ENCODE assay signal across 10 mouse cellular contexts in genomic region chrX:60503995-60504394, GRCm38 (mm10). TPM values are rescaled to one million over a fixed set of nuclear protein-coding genes. Genes with fewer than 3 reads are reported as not detected.
DNase-seq lines count a peak whose midpoint lies in the region; ATAC-seq and TF ChIP-seq lines count a peak whose summit lies in the region.
"Had no signal": no experiment of that assay in that cellular context is flagged by ENCODE, and none has a peak within 500 bp of the region (broad histone marks: within the 10 kb centered on the region; RNA-seq: fewer than 3 reads in every experiment).

No protein-coding gene starts in this region.

- no peak overlapping the region for H3K27ac ChIP-seq in forebrain, embryonic 11.5 days (ENCODE audit: low read depth, low read length)
- H3K27ac ChIP-seq in kidney, postnatal 0 days, result no peak overlapping the region
- H3K27ac ChIP-seq: liver, embryonic 15.5 days had no signal

- no peaks in the 10 kb centered on the region for H3K27me3 ChIP-seq in forebrain, embryonic 11.5 days (ENCODE audit: control insufficient read depth, insufficient read depth, low read length)
- H3K27me3 ChIP-seq in kidney, postnatal 0 days (ENCODE audit: insufficient read depth, low read length), result no peaks in the 10 kb centered on the region
- H3K27me3 ChIP-seq: liver, embryonic 15.5 days had no signal

- no peaks in the 10 kb centered on the region for H3K4me1 ChIP-seq in forebrain, embryonic 11.5 days (replicated peaks; ENCODE audit: control insufficient read depth, insufficient read depth, low read length)
- no peaks in the 10 kb centered on the region for H3K4me1 ChIP-seq in kidney, postnatal 0 days (replicated peaks; ENCODE audit: insufficient read depth, low read length)
- H3K4me1 ChIP-seq: liver, embryonic 15.5 days had no signal

- H3K9ac ChIP-seq in forebrain, embryonic 11.5 days (ENCODE audit: low read length), result no peak overlapping the region
- no peak overlapping the region for H3K9ac ChIP-seq in kidney, postnatal 0 days (ENCODE audit: low read depth, low read length)
- H3K9ac ChIP-seq: liver, embryonic 15.5 days had no signal

- H3K4me3 ChIP-seq in forebrain, embryonic 11.5 days (ENCODE audit: low read depth, low read length), result no peak overlapping the region
- no peak overlapping the region for H3K4me3 ChIP-seq in kidney, postnatal 0 days (replicated peaks; ENCODE audit: low read depth, low read length)
- H3K4me3 ChIP-seq: liver, embryonic 15.5 days had no signal

- H3K9me3 ChIP-seq in forebrain, embryonic 11.5 days (ENCODE audit: control insufficient read depth, low read length), result no peaks in the 10 kb centered on the region
- no peaks in the 10 kb centered on the region for H3K9me3 ChIP-seq in kidney, postnatal 0 days (replicated peaks; ENCODE audit: low read length)
- H3K9me3 ChIP-seq: liver, embryonic 15.5 days had no signal

- DNase-seq in adrenal gland, adult (ENCODE audit: inconsistent age in 2 of 2, low spot score in 1 of 2), result peak; percentile 9 to 68
- no peak for DNase-seq in adrenal gland, adult 8-10 months
- peak; percentile 11 for DNase-seq in ovary, postnatal 36 days (ENCODE audit: low spot score)
- no peak for DNase-seq in ovary, adult 18-20 months (ENCODE audit: low spot score)
- peak; percentile 65 for DNase-seq in forebrain, embryonic 11.5 days (ENCODE audit: low spot score)
- peak; percentile 42 for DNase-seq in kidney, postnatal 0 days (ENCODE audit: low spot score)

- TF ChIP-seq CTCF in kidney, postnatal 0 days (IDR thresholded peaks at IDR 0.05; ENCODE audit: low read depth), result peak; percentile 66

- ATAC-seq in forebrain, embryonic 11.5 days (replicated peaks; ENCODE audit: low FRiP score), result peak; percentile 71
- no peak for ATAC-seq in kidney, postnatal 0 days (replicated peaks; ENCODE audit: low FRiP score, low read depth)
- 0 out of 2 replicates have a peak, but pooled peaks have one; percentile 57 for ATAC-seq in megakaryocyte progenitor cell, adult 5-6 weeks (replicated peaks; ENCODE audit: poor library complexity)
- ATAC-seq in erythroid progenitor cell, adult 5-6 weeks (replicated peaks; ENCODE audit: low FRiP score, poor library complexity, severe bottlenecking), result no peak

- H3K36me3 ChIP-seq in forebrain, embryonic 11.5 days (ENCODE audit: control insufficient read depth, insufficient read depth, low read length), result no peaks in the 10 kb centered on the region
- H3K36me3 ChIP-seq in kidney, postnatal 0 days (ENCODE audit: insufficient read depth, low read length), result no peaks in the 10 kb centered on the region
- H3K36me3 ChIP-seq: liver, embryonic 15.5 days had no signal

- H3K4me2 ChIP-seq in forebrain, embryonic 11.5 days (ENCODE audit: low read depth, low read length, severe bottlenecking), result no peak overlapping the region
- H3K4me2 ChIP-seq in kidney, postnatal 0 days (ENCODE audit: low read length), result no peak overlapping the region
- H3K4me2 ChIP-seq: liver, embryonic 15.5 days had no signal

RNA-seq across cellular contexts. Expression of gene Gm7073, which starts 35.1 kb away (rescaled TPM):
- not detected for total RNA-seq in adrenal gland, adult 8-10 months (2022)
- polyA plus RNA-seq in forebrain, embryonic 11.5 days (2014; fragmentation: Nextera tagmentation; extraction: Ambion mirVana), result not detected in 2 replicates
- not detected in 2 replicates for polyA plus RNA-seq in kidney, postnatal 0 days (2015; fragmentation: Nextera tagmentation; extraction: Ambion mirVana)
- not detected in 2 replicates for total RNA-seq in megakaryocyte progenitor cell, adult 5-6 weeks (2015)
- not detected in 2 replicates for total RNA-seq in megakaryocyte progenitor cell, adult 5-6 weeks (2017)
- total RNA-seq in erythroid progenitor cell, adult 5-6 weeks (2015; ENCODE audit: low replicate concordance), result not detected in 2 replicates
- not detected in 2 replicates for total RNA-seq in erythroid progenitor cell, adult 5-6 weeks (2017; ENCODE audit: low replicate concordance)
- polyA plus RNA-seq: liver, embryonic 15.5 days; stomach, embryonic 16.5 days had no signal

Comparison
In these comparisons a context has a peak if more than half of its experiments do, and no peak if none do; other contexts are left out.
1. DNase-seq: peak in adrenal gland, adult (2 of 2), ovary, postnatal 36 days (single experiment), forebrain, embryonic 11.5 days (single experiment) and kidney, postnatal 0 days (single experiment); none in adrenal gland, adult 8-10 months (single experiment) and ovary, adult 18-20 months (single experiment).
2. ATAC-seq: peak in forebrain, embryonic 11.5 days (single experiment) and megakaryocyte progenitor cell, adult 5-6 weeks (single experiment); none in kidney, postnatal 0 days (single experiment) and erythroid progenitor cell, adult 5-6 weeks (single experiment).